Mouse (Mus musculus): ENCODE data around the gene Stn1. TPM values are rescaled to one million over a fixed set of nuclear protein-coding genes. Genes with fewer than 3 reads are reported as not detected.

Stn1 gene
- polyA plus RNA-seq (2012; rRNA removed) = 28.9 and 31.7 TPM in 2 replicates

GRCm38 (mm10) chr19:47537300-47537792, at the start of gene Stn1:
TSS of gene Stn1 (minus strand) at chr19:47537507.

GRCm38 (mm10) chr19:47579225-47579787, 42.0 kb upstream of the Stn1 start, which contains the start of gene Slk:
TSS of gene Slk (plus strand) at chr19:47579678.

DNA sequence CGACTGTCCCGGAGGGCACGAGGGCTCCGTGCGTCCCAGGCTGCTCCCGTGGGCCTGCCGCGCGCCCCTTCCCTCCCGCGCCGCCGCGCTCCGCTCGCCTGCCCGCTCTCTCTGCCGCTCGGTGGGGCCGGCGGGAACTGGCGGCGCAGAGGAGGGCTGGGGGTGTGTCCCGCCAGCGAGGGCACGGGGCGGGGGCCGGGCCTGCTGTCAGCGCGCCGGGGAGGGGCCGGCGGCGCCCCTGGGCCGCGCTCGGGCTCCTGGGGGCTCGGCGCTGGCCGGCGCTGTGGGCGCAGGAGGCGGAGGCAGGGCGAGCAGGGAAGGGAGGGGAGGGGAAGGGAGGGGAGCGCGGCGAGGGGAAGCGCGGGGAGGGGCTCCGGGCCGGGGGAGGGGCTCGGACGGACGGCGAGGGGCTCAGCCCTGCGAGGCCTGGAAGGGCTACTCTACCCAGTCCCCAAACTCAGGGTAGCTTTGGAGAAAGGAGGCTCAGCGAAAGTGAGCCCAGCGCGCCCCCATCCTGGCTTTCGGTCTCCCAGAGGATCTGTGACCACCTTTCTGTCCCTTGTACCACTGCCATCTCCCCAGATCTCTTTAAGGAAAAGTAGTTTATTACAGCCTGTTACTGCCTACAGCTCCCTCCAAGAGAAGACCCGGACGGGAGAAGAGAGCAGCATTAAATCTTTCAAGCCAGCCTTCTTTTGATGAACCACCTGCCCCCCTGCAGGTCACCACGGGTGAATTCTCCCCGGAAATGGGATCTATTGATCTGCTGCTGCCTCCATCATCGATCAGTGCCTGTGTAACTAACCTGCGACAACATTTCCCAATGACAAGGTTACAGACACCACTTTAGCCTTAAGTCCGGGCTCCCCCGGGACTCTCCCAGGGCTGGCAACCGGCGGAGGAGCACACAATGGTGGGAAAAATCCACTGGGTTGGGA, 72.7 kb downstream of the Stn1 start, which contains the start of gene Sh3pxd2a:
Gene Sh3pxd2a, minus strand, starts transcription at position 98 of the 938 bp plus-strand sequence.

Other genes starting within 250 kb of the Stn1 start
- gene Sh3pxd2a, start 73.1 kb downstream of the Stn1 start, polyA plus RNA-seq (2012; rRNA removed) = 52.5 and 56.8 TPM in 2 replicates
- 5.4 and 6.8 TPM in 2 replicates for gene Slk, start 42.2 kb upstream of the Stn1 start, polyA plus RNA-seq (2012; rRNA removed)
- gene Col17a1, start 154.6 kb upstream of the Stn1 start, polyA plus RNA-seq (2012; rRNA removed) = 1.6 and 2.2 TPM in 2 replicates
- gene Sfr1, start 194.2 kb upstream of the Stn1 start, polyA plus RNA-seq (2012; rRNA removed) = 28.0 and 70.4 TPM in 2 replicates

Measured in ovary, adult 2 months (tissue).